Mouse (Mus musculus) lung, embryonic 16.5 days (tissue): Measurements from ENCODE around the gene E330021D16Rik. TPM values are rescaled to one million over a fixed set of nuclear protein-coding genes. Genes with fewer than 3 reads are reported as not detected.
"Not testable (repeated sequence)": the region's sequence is repeated elsewhere in the genome, so short reads cannot be mapped to it uniquely, and the experiment has no call there.

Experiments used
- ATAC-seq: fragments of 200-750 bp; cut with Nextera tagmentation; 2 replicates; pipeline ENCODE4 v1.8.0; 2017; ENCODE audit warnings: low read depth, mild to moderate bottlenecking, moderate library complexity
- H3K27ac ChIP-seq: fragments of 300-500 bp; sonication (generic); 2 replicates; pipeline ENCODE4 v1.5.1; 2014; ENCODE audit warnings: mild to moderate bottlenecking, control low read depth, low read length
- H3K27me3 ChIP-seq: fragments of 300-500 bp; sonication (generic); 2 replicates; pipeline ENCODE4 v1.6.1; 2014; ENCODE audit warnings: low read depth, low read length, mixed read lengths; ENCODE audit not compliant: control insufficient read depth, insufficient read depth
- H3K36me3 ChIP-seq: fragments of 300-500 bp; sonication (generic); 2 replicates; pipeline ENCODE4 v1.6.1; 2014; ENCODE audit warnings: low read length; ENCODE audit not compliant: control insufficient read depth, insufficient read depth
- H3K4me1 ChIP-seq: fragments of 300-500 bp; sonication (generic); replicated peaks from 2 replicates; pipeline ENCODE4 v1.6.1; 2014; ENCODE audit warnings: low read length, mixed read lengths; ENCODE audit not compliant: control insufficient read depth, insufficient read depth
- H3K4me2 ChIP-seq: fragments of 300-500 bp; sonication (generic); 2 replicates; pipeline ENCODE4 v1.6.1; 2014; ENCODE audit warnings: low read depth, low read length, control low read depth
- H3K4me3 ChIP-seq: fragments of 300-500 bp; sonication (generic); 2 replicates; pipeline ENCODE4 v1.5.1; 2014; ENCODE audit warnings: mild to moderate bottlenecking, low read length, control low read depth
- H3K9ac ChIP-seq: fragments of 300-500 bp; sonication (generic); 2 replicates; pipeline ENCODE4 v1.6.1; 2014; ENCODE audit warnings: low read length, control low read depth
- H3K9me3 ChIP-seq: fragments of 300-500 bp; sonication (generic); 2 replicates; pipeline ENCODE4 v1.6.1; 2016; ENCODE audit warnings: low read length; ENCODE audit not compliant: control insufficient read depth
- WGBS: fragments of 180-500 bp; shearing (Covaris S2); extraction: QIAGEN DNeasy Blood & Tissue Kit; methylation state at CpG from one replicate; pipeline ENCODE4 v1.1.7; 2014; 5-methylcytosine and 5-hydroxymethylcytosine counted together
- polyA plus RNA-seq: library from polyadenylated mRNA; unstranded; fragments of >200 nt; fragmentation: Nextera tagmentation; extraction: Ambion mirVana; gene quantifications from 2 replicates; pipeline ENCODE4 v1.2.1, GENCODE M21; 2015

Gene E330021D16Rik
- polyA plus RNA-seq, 1 experiment from 2014 or later: 0.10 TPM

DNA sequence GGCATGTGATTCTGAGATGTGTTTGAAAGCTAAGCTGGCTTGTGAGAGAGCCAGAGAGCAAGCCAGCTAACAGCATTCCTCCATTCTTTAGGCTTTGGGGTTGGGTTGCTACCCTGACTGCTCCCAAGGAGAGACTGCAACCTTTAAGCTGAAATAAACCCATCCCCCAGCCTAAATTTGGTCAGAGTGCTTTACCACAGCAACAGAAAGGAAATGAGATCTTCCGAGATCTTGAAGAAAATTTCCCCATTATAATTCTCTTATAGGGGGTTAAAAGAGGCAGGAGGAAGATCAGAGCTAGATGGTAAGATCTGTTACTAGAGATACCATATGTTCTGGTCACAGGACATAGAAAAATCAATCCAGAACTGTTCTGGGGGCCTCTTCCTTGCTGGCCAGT is 34.6 kb upstream of the E330021D16Rik start:
- peaks cover 5% of the 10 kb centered on the region; the same call in 1 of the 2 replicates for H3K4me1 ChIP-seq
- no peaks in the 10 kb centered on the region for H3K36me3 ChIP-seq
- peak overlapping the region; percentile 72 for H3K27ac ChIP-seq
- no peak overlapping the region for H3K4me2 ChIP-seq
- no peak overlapping the region for H3K4me3 ChIP-seq
- H3K9ac ChIP-seq: no peak overlapping the region
- no peak for ATAC-seq
- WGBS: 81% methylated on average over 1 of the region's 1 CpGs
- peaks cover 2% of the 10 kb centered on the region; the same call in 1 of the 2 replicates for H3K9me3 ChIP-seq
- no peaks in the 10 kb centered on the region for H3K27me3 ChIP-seq

DNA sequence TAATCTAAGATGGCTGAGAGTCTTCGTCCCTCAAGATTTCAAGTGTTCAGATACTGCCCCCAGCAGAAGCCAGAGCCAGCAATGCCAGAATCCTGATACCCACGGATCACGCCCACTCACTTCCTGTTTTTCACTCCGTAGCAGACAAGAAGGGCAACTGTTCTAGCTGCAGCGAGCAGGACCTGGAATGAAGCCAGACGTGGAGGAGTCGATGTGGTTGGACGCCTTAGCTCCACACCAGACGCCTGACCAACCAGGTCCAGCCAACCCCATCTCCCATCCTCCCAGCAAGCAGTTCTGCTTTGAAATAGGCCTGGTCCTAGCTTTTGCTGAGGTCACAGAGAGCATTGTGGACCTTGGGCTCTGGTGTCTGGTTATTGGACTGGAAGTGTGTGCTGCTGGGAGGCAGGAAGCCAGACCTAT is 33.9 kb upstream of the E330021D16Rik start:
- WGBS: 25% methylated on average over 9 of the region's 9 CpGs
- Histone ChIP-seq H3K9ac (no peak overlapping the region), H3K36me3 (no peaks in the 10 kb centered on the region), H3K4me3 (no peak overlapping the region), H3K27me3 (no peaks in the 10 kb centered on the region), H3K4me1 (peaks cover 5% of the 10 kb centered on the region; the same call in 1 of the 2 replicates), H3K27ac (peak overlapping the region; percentile 72), H3K9me3 (peaks cover 2% of the 10 kb centered on the region; the same call in 1 of the 2 replicates), H3K4me2 (no peak overlapping the region)
- ATAC-seq: peak; percentile 92

DNA sequence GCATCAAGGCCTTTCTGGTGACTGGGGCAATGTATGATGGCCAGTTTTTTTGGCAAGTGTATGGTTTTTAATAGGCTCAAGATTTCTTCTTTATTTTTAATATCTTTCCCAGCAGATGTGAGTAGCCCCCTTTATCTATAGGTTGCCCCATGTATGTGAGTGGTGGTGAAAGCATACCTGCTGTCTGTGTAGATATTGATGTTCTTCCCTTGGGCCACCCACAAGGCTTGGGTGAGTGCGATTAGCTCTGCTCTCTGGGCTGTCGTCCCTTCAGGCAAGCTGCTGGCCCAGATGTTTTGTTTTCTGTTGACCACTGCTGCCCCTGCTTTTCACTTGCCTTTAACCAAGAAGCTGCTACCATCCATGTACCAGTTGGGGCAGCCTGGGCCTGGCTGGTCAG is 23.8 kb upstream of the E330021D16Rik start:
- H3K9ac ChIP-seq, H3K36me3 ChIP-seq, ATAC-seq, H3K4me1 ChIP-seq, H3K4me2 ChIP-seq, H3K27ac ChIP-seq, H3K27me3 ChIP-seq, H3K4me3 ChIP-seq: not testable (repeated sequence)
- peaks cover 11% of the 10 kb centered on the region for H3K9me3 ChIP-seq
- WGBS: 65% methylated on average over 2 of the region's 2 CpGs

- not testable (repeated sequence) for H3K36me3 ChIP-seq, H3K4me1 ChIP-seq, H3K9me3 ChIP-seq, H3K4me2 ChIP-seq, H3K4me3 ChIP-seq, H3K27me3 ChIP-seq, ATAC-seq, H3K9ac ChIP-seq, H3K27ac ChIP-seq
- 89% methylated on average over 3 of the region's 3 CpGs for WGBS
Observed at GRCm38 (mm10) chr6:136436151-136436550, 20.8 kb upstream of the E330021D16Rik start.

- Histone ChIP-seq H3K27me3 (no peaks in the 10 kb centered on the region), H3K36me3 (no peaks in the 10 kb centered on the region), H3K27ac (no peak overlapping the region), H3K4me2 (no peak overlapping the region), H3K9me3 (no peaks in the 10 kb centered on the region), H3K9ac (no peak overlapping the region), H3K4me1 (peaks cover 9% of the 10 kb centered on the region), H3K4me3 (no peak overlapping the region)
- no peak for ATAC-seq
- 76% methylated on average over 6 of the region's 6 CpGs for WGBS
Observed at GRCm38 (mm10) chr6:136433573-136433972, 18.2 kb upstream of the E330021D16Rik start.

GRCm38 (mm10) chr6:136431896-136432248 is 16.5 kb upstream of the E330021D16Rik start:
- no peaks in the 10 kb centered on the region for H3K9me3 ChIP-seq
- no peak overlapping the region for H3K4me3 ChIP-seq
- peaks cover 13% of the 10 kb centered on the region for H3K4me1 ChIP-seq
- no peak overlapping the region; the same call in 1 of the 2 replicates for H3K4me2 ChIP-seq
- peak; percentile 53; the same call in 1 of the 2 replicates for ATAC-seq
- H3K9ac ChIP-seq: no peak overlapping the region
- H3K27ac ChIP-seq: peak overlapping the region; percentile 82
- H3K27me3 ChIP-seq: no peaks in the 10 kb centered on the region
- WGBS: 12% methylated on average over 7 of the region's 7 CpGs
- no peaks in the 10 kb centered on the region for H3K36me3 ChIP-seq

DNA sequence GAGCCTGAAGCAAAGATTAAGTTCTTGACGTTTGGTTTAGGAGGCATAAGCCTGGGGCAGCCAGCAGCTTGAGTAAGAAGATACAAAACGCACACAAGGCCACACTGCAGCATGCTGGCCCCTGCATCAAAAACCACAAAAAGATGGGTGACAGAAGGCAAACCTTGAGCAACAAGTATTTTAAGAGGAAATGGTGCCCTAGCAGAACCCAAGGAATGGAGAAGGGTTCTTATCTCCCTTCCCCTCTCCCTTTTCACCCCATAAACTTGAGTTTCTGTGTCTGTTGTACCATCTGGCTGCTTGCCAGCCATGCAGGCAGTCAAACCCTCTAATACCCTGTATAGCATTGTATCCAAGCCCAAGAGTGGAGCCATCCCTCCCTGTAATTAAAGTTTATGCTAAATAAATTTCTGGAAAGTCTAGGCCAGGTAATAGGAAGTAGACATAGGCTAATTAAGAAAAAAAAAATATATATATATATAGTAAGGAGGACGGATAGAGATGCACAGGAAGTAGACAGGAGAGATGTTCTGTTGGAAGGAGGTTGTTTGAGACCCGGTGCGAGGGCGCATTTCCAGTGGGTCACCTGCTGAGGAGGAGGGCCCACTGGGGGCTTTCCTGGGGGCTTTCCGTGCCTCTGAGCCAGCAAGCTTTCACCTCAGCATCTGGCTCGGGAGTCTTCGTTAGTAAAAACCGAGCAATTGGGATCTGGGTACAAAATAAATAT is 16.0 kb upstream of the E330021D16Rik start:
- Histone ChIP-seq H3K9ac (no peak overlapping the region), H3K9me3 (no peaks in the 10 kb centered on the region), H3K36me3 (no peaks in the 10 kb centered on the region), H3K4me3 (no peak overlapping the region), H3K4me1 (peaks cover 13% of the 10 kb centered on the region), H3K4me2 (no peak overlapping the region; the same call in 1 of the 2 replicates), H3K27ac (peak overlapping the region; percentile 82), H3K27me3 (no peaks in the 10 kb centered on the region)
- no peak for ATAC-seq
- 29% methylated on average over 10 of the region's 10 CpGs for WGBS

DNA sequence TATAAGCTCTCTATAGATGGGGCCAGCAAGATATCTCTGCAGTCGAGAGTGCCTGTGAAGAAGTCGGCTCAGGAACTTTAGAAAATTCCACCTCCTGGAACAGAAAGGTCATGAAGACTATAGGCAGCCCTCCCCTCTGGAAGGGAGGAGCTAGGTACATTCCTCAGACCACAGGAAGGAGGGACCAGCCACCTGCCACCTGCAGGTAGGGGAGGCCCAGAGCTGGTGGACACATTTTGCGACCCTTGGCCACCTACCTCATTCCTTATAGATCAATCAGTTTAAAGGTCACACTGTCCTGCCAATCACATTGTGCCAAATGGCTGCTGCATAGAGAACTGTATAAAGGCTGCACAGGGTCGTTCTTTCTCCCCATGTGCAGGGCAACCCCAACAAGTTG is 14.1 kb upstream of the E330021D16Rik start:
- ATAC-seq: peak; percentile 68
- H3K9me3 ChIP-seq: no peaks in the 10 kb centered on the region
- H3K27ac ChIP-seq: peak overlapping the region; percentile 73

GRCm38 (mm10) chr6:136428412-136428811 is 13.0 kb upstream of the E330021D16Rik start:
- ATAC-seq: no peak
- WGBS: 85% methylated on average over 5 of the region's 5 CpGs
- no peaks in the 10 kb centered on the region for H3K36me3 ChIP-seq
- H3K4me1 ChIP-seq: peaks cover 15% of the 10 kb centered on the region
- H3K27ac ChIP-seq: no peak overlapping the region
- no peaks in the 10 kb centered on the region for H3K9me3 ChIP-seq
- no peak overlapping the region for H3K4me2 ChIP-seq
- no peak overlapping the region for H3K4me3 ChIP-seq
- no peaks in the 10 kb centered on the region for H3K27me3 ChIP-seq
- H3K9ac ChIP-seq: no peak overlapping the region

More for the DNA sequence above, 14.1 kb upstream of the E330021D16Rik start:
- Histone ChIP-seq H3K4me2 (no peak overlapping the region), H3K27me3 (no peaks in the 10 kb centered on the region), H3K4me3 (no peak overlapping the region), H3K36me3 (no peaks in the 10 kb centered on the region), H3K9ac (no peak overlapping the region), H3K4me1 (peaks cover 15% of the 10 kb centered on the region)
- 23% methylated on average over 4 of the region's 4 CpGs for WGBS
